Mouse (Mus musculus) hindbrain, embryonic 16.5 days (tissue): ENCODE data around the gene Zc2hc1c. TPM values are rescaled to one million over a fixed set of nuclear protein-coding genes. Genes with fewer than 3 reads are reported as not detected.

Source experiments
- ATAC-seq: fragments of 200-750 bp; cut with Nextera tagmentation; 2 replicates; pipeline ENCODE4 v1.8.0; 2017; ENCODE audit warnings: moderate TSS enrichment, moderate library complexity
- H3K27ac ChIP-seq: fragments of 300-500 bp; sonication (generic); 2 replicates; pipeline ENCODE4 v1.5.1; 2014; ENCODE audit warnings: low read depth, mild to moderate bottlenecking, control low read depth, low read length, moderate library complexity
- H3K27me3 ChIP-seq: fragments of 300-500 bp; sonication (generic); replicated peaks from 2 replicates; pipeline ENCODE4 v1.6.1; 2014; ENCODE audit warnings: low read length; ENCODE audit not compliant: control insufficient read depth, insufficient read depth
- H3K36me3 ChIP-seq: fragments of 300-500 bp; sonication (generic); 2 replicates; pipeline ENCODE4 v1.6.1; 2014; ENCODE audit warnings: mild to moderate bottlenecking, low read length, moderate library complexity, mixed read lengths; ENCODE audit not compliant: control insufficient read depth, insufficient read depth
- H3K4me1 ChIP-seq: fragments of 300-500 bp; sonication (generic); 2 replicates; pipeline ENCODE4 v1.6.1; 2014; ENCODE audit warnings: low read depth, low read length; ENCODE audit not compliant: control insufficient read depth, insufficient read depth
- H3K4me2 ChIP-seq: fragments of 300-500 bp; sonication (generic); 2 replicates; pipeline ENCODE4 v1.6.1; 2014; ENCODE audit warnings: mild to moderate bottlenecking, low read length, control low read depth, moderate library complexity
- H3K4me3 ChIP-seq: fragments of 300-500 bp; sonication (generic); 2 replicates; pipeline ENCODE4 v1.5.1; 2014; ENCODE audit warnings: mild to moderate bottlenecking, low read length, control low read depth, moderate library complexity
- H3K9ac ChIP-seq: fragments of 300-500 bp; sonication (generic); 2 replicates; pipeline ENCODE4 v1.6.1; 2014; ENCODE audit warnings: low read depth, mild to moderate bottlenecking, control low read depth, low read length, moderate library complexity
- H3K9me3 ChIP-seq: fragments of 300-500 bp; sonication (generic); 2 replicates; pipeline ENCODE4 v1.6.1; 2014; ENCODE audit warnings: mild to moderate bottlenecking, low read length, moderate library complexity; ENCODE audit not compliant: control insufficient read depth
- WGBS: fragments of 180-500 bp; shearing (Covaris S2); extraction: QIAGEN DNeasy Blood & Tissue Kit; methylation state at CpG from one replicate; pipeline ENCODE4 v1.1.7; 2014; 5-methylcytosine and 5-hydroxymethylcytosine counted together
- polyA plus RNA-seq: library from polyadenylated mRNA; unstranded; fragments of >200 nt; fragmentation: Nextera tagmentation; extraction: Ambion mirVana; gene quantifications from 2 replicates; pipeline ENCODE4 v1.2.1, GENCODE M21; 2015

Zc2hc1c gene
- polyA plus RNA-seq, 1 experiment from 2014 or later: 1.8 TPM

- no peaks in the 10 kb centered on the region for H3K27me3 ChIP-seq
- peak overlapping the region; percentile 90 for H3K27ac ChIP-seq
- H3K9me3 ChIP-seq: no peaks in the 10 kb centered on the region
- H3K4me3 ChIP-seq: peak overlapping the region; percentile 61
- peaks cover 3% of the 10 kb centered on the region; the same call in 1 of the 2 replicates for H3K36me3 ChIP-seq
- H3K4me2 ChIP-seq: peak overlapping the region; percentile 73
- peak overlapping the region; percentile 86 for H3K9ac ChIP-seq
- H3K4me1 ChIP-seq: peaks cover 4% of the 10 kb centered on the region; the same call in 1 of the 2 replicates
- ATAC-seq: no peak
- 57% methylated on average over 3 of the region's 3 CpGs for WGBS
Observed at GRCm38 (mm10) chr12:85269821-85270220, 18.6 kb upstream of the Zc2hc1c start.

GRCm38 (mm10) chr12:85270319-85270718 is 18.1 kb upstream of the Zc2hc1c start, which contains the start of gene Mlh3:
Gene Mlh3, minus strand, starts transcription at chr12:85270599.
- H3K9me3 ChIP-seq: no peaks in the 10 kb centered on the region
- H3K4me2 ChIP-seq: peak within 1 kb of the TSS; percentile 73
- ATAC-seq: peak; percentile 98
- H3K4me3 ChIP-seq: peak within 1 kb of the TSS; percentile 61
- H3K27me3 ChIP-seq: no peaks in the 10 kb centered on the region
- H3K27ac ChIP-seq: peak within 1 kb of the TSS; percentile 90
- H3K4me1 ChIP-seq: peaks cover 4% of the 10 kb centered on the region; the same call in 1 of the 2 replicates
- WGBS: under 1% methylated on average over 35 of the region's 35 CpGs
- peak within 1 kb of the TSS; percentile 86 for H3K9ac ChIP-seq
- peaks cover 3% of the 10 kb centered on the region; the same call in 1 of the 2 replicates for H3K36me3 ChIP-seq

GRCm38 (mm10) chr12:85271132-85271842 is 17.1 kb upstream of the Zc2hc1c start:
- Histone ChIP-seq H3K4me1 (peaks cover 4% of the 10 kb centered on the region; the same call in 1 of the 2 replicates), H3K27ac (no peak overlapping the region), H3K4me2 (no peak overlapping the region), H3K4me3 (no peak overlapping the region), H3K9ac (no peak overlapping the region), H3K9me3 (no peaks in the 10 kb centered on the region), H3K36me3 (peaks cover 3% of the 10 kb centered on the region; the same call in 1 of the 2 replicates), H3K27me3 (no peaks in the 10 kb centered on the region)
- 73% methylated on average over 7 of the region's 7 CpGs for WGBS
- ATAC-seq: no peak

- Histone ChIP-seq H3K36me3 (peaks cover 3% of the 10 kb centered on the region; the same call in 1 of the 2 replicates), H3K4me2 (no peak overlapping the region), H3K9ac (no peak overlapping the region), H3K4me1 (peaks cover 4% of the 10 kb centered on the region; the same call in 1 of the 2 replicates), H3K27me3 (no peaks in the 10 kb centered on the region), H3K4me3 (no peak overlapping the region), H3K27ac (no peak overlapping the region), H3K9me3 (no peaks in the 10 kb centered on the region)
- ATAC-seq: no peak
- WGBS: 76% methylated on average over 4 of the region's 4 CpGs
Observed at GRCm38 (mm10) chr12:85271843-85272206, 16.6 kb upstream of the Zc2hc1c start.

GRCm38 (mm10) chr12:85273508-85273907 is 14.9 kb upstream of the Zc2hc1c start:
- no peak for ATAC-seq
- no peaks in the 10 kb centered on the region for H3K27me3 ChIP-seq
- H3K9me3 ChIP-seq: no peaks in the 10 kb centered on the region

GRCm38 (mm10) chr12:85276273-85276672 is 12.1 kb upstream of the Zc2hc1c start:
- ATAC-seq: no peak
- H3K4me1 ChIP-seq: peaks cover 6% of the 10 kb centered on the region

More at GRCm38 (mm10) chr12:85273508-85273907, 14.9 kb upstream of the Zc2hc1c start:
- Histone ChIP-seq H3K4me2 (no peak overlapping the region), H3K36me3 (peaks cover 3% of the 10 kb centered on the region; the same call in 1 of the 2 replicates), H3K27ac (no peak overlapping the region), H3K4me1 (peaks cover 4% of the 10 kb centered on the region; the same call in 1 of the 2 replicates), H3K4me3 (no peak overlapping the region), H3K9ac (no peak overlapping the region)
- 95% methylated on average over 10 of the region's 10 CpGs for WGBS

GRCm38 (mm10) chr12:85278919-85279318 is 9.5 kb upstream of the Zc2hc1c start:
- H3K36me3 ChIP-seq: peaks cover 3% of the 10 kb centered on the region; the same call in 1 of the 2 replicates
- no peak overlapping the region for H3K27ac ChIP-seq
- no peak overlapping the region for H3K9ac ChIP-seq
- no peak overlapping the region for H3K4me2 ChIP-seq
- H3K4me1 ChIP-seq: peaks cover 6% of the 10 kb centered on the region
- H3K4me3 ChIP-seq: no peak overlapping the region
- H3K27me3 ChIP-seq: no peaks in the 10 kb centered on the region
- H3K9me3 ChIP-seq: no peaks in the 10 kb centered on the region
- WGBS: 94% methylated on average over 10 of the region's 10 CpGs
- ATAC-seq: no peak

More at GRCm38 (mm10) chr12:85276273-85276672, 12.1 kb upstream of the Zc2hc1c start:
- WGBS: 66% methylated on average over 5 of the region's 5 CpGs
- H3K4me2 ChIP-seq: no peak overlapping the region
- no peak overlapping the region for H3K27ac ChIP-seq
- H3K36me3 ChIP-seq: peaks cover 3% of the 10 kb centered on the region; the same call in 1 of the 2 replicates
- H3K27me3 ChIP-seq: no peaks in the 10 kb centered on the region
- no peak overlapping the region for H3K9ac ChIP-seq
- H3K9me3 ChIP-seq: no peaks in the 10 kb centered on the region
- no peak overlapping the region for H3K4me3 ChIP-seq

- WGBS: 2% methylated on average over 10 of the region's 10 CpGs
- H3K4me1 ChIP-seq: peaks cover 6% of the 10 kb centered on the region
- peaks cover 3% of the 10 kb centered on the region; the same call in 1 of the 2 replicates for H3K36me3 ChIP-seq
- peak; percentile 16; the same call in 1 of the 2 replicates for ATAC-seq
- H3K27me3 ChIP-seq: no peaks in the 10 kb centered on the region
- H3K27ac ChIP-seq: peak overlapping the region; percentile 82
- no peaks in the 10 kb centered on the region for H3K9me3 ChIP-seq
- peak overlapping the region; percentile 85 for H3K4me3 ChIP-seq
- H3K4me2 ChIP-seq: peak overlapping the region; percentile 95
- H3K9ac ChIP-seq: peak overlapping the region; percentile 89
Observed at GRCm38 (mm10) chr12:85279396-85280080, 8.9 kb upstream of the Zc2hc1c start.
